Mouse (Mus musculus) CH12F3 (cell line): Measurements from ENCODE around the gene Olfr324.

ENCODE experiments used
- in situ Hi-C: fragments of 300-500 bp; cut with MboI; formaldehyde crosslinking; loops from 2 replicates; pipeline ENCODE4 v1.14.3; 2020; ENCODE audit warnings: low sequenced_read_pairs

Olfr324 gene

DNA sequence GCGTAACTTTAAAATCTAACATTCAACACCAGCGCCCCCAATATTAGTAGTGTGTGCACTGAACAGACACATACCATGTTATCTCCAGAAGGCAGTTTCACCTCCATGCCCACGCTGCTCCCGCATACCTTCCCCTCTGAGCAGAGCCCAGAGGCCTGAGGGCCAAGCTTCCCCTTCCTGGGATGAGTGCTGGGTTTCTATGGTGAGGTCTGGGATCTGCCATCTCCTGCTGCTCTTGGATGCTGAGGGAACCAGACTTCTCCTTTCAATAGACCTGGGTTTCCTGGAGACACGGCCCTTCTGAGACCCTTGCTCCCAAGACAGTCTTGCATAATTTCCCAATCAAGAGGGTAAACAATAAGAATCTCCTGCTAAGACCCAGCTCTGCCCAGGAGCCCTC, 35.5 kb downstream of the Olfr324 start, which contains the start of gene Olfr323:
Gene Olfr323, minus strand, starts transcription at position 101 of the 400 bp plus-strand sequence.
- in situ Hi-C loops = loop anchor here (25.0 kb wide), 1 partner anchor 393 kb away; no protein-coding TSS in a partner anchor

DNA sequence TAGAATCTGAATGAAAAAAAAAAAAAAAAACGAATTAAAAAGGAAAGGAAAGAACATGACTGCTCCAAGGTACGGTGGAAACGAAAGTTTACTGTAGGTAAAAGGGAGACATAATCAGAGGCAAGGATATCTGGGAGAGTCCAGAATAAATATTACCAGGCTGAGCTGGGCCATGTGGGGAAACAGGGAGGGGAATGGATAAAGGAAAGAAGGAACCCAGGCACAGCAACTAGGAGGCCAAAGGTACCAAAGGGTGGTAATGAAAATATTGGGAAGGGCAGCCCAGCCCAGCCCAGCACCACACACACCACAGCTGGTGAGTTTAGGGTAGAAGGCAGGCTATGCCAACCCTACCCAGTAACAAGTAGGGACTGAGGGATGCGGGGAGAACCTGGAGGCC, 40.0 kb downstream of the Olfr324 start:
- in situ Hi-C loops = loop anchor here (25.0 kb wide), 1 partner anchor 398 kb away; no protein-coding TSS in a partner anchor

DNA sequence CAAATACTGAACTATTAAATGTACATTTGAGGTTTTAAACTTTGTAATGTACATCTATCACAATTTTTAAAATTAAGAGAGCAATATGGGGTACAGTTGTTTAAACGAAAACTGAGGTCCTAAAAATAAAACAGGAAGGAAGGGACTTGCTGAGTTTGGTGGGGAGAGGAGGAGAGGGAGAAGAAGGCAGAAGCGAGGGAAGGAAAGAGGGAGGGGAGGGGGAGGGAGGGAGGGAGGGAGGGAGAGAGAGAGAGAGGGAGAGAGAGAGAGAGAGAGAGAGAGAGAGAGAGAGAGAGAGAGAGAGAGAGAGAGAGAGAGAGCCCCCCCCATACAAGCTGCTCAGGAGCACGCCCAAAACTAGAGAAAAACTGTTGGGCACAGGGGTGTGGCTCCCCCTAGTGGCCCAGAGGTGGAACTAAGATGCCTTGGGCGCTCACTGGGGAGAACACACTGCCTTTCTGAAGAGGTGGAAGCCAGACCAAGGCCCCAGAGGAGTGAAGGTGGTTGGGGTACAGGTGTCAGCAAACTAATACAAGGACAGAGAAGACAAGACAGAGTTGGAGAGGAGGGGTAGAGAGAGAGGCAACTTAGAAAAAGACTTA, 41.6 kb downstream of the Olfr324 start:
- in situ Hi-C loops = loop anchor here (25.0 kb wide), 1 partner anchor 399 kb away; no protein-coding TSS in a partner anchor

- in situ Hi-C loops = loop anchor here (25.0 kb wide), 1 partner anchor 401 kb away; no protein-coding TSS in a partner anchor
Observed at GRCm38 (mm10) chr11:58638176-58638701, 43.3 kb downstream of the Olfr324 start.

DNA sequence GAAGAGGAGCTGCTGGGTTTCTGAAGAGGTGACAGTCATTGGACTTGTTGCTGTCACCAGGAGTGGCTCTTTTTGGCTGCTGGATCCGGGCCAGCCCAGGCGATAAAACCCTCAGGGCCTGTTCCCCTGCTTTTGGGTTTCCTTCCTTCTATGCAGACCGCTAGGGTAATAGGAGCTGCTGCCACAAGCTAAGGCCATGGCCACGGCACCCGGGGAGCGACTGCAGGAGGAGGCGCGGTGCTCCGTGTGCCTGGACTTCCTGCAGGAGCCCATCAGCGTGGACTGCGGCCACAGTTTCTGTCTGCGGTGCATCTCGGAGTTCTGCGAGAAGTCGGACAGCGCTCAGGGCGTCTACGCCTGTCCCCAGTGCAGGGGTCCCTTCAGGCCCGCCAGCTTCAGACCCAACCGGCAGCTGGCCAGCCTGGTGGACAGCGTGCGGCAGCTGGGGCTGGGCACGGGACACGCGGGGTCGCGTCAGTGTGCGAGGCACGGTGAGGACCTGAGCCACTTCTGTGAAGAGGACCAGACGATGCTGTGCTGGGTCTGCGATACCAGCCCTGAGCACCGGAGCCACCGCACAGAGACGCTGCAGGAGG, 45.5 kb downstream of the Olfr324 start, which contains the start of gene Trim58:
Gene Trim58, plus strand, starts transcription at position 194 of the 596 bp plus-strand sequence.
- in situ Hi-C loops = loop anchor here (25.0 kb wide), 1 partner anchor 403 kb away; no protein-coding TSS in a partner anchor

DNA sequence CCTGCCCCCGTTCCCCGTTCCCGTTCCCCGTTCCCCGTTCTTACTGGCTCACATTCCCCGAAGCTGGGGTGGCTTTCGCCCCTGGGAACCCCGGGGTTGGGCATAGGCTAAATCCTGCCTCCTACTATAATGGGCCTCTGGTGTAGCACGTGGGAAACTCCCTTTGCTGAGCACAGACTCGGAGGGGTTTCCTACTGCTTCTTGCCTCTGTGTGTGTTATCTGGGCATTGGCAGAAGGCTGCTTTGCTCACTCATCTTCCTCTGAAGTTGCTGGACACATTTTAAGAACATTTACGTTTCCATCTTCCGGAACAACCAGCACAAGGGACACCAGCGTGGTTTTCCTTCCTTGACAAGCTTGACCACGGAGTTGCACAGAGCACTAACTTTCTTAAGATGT, 46.1 kb downstream of the Olfr324 start:
- in situ Hi-C loops = loop anchor here (25.0 kb wide), 1 partner anchor 404 kb away; no protein-coding TSS in a partner anchor

GRCm38 (mm10) chr11:58641638-58642358, 46.9 kb downstream of the Olfr324 start:
- in situ Hi-C loops = loop anchor here (25.0 kb wide), 1 partner anchor 404 kb away; no protein-coding TSS in a partner anchor

GRCm38 (mm10) chr11:58643350-58643749, 48.4 kb downstream of the Olfr324 start:
- in situ Hi-C loops = loop anchor here (25.0 kb wide), 1 partner anchor 406 kb away; no protein-coding TSS in a partner anchor
